Mouse (Mus musculus): ENCODE data around the gene Lrrc20.
A peak's percentile ranks its signal among the peaks of the same experiment; 100 is the strongest.

The Lrrc20 gene

DNA sequence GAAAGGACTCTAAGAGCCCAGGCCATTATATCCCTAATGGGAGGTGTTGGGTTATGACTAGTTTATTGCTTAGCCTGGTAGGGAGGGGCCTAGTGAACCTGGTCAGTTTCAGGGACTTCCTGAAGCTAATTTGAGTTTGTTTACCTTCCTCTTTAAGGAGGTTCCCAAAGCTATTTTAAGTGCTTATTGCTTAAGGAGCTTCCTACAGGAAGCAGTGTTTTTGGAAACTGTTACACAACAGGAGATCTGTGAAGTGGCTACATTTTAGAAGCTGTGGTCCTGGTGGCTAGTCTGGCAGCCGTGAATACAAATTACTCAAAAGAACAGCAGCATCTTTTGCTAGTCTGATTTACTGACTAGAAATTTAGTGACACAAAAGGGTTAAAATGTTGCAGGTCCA, 1.3 kb upstream of the Lrrc20 start:
- no peak for DNase-seq (ENCODE audit: extremely low spot score)

DNA sequence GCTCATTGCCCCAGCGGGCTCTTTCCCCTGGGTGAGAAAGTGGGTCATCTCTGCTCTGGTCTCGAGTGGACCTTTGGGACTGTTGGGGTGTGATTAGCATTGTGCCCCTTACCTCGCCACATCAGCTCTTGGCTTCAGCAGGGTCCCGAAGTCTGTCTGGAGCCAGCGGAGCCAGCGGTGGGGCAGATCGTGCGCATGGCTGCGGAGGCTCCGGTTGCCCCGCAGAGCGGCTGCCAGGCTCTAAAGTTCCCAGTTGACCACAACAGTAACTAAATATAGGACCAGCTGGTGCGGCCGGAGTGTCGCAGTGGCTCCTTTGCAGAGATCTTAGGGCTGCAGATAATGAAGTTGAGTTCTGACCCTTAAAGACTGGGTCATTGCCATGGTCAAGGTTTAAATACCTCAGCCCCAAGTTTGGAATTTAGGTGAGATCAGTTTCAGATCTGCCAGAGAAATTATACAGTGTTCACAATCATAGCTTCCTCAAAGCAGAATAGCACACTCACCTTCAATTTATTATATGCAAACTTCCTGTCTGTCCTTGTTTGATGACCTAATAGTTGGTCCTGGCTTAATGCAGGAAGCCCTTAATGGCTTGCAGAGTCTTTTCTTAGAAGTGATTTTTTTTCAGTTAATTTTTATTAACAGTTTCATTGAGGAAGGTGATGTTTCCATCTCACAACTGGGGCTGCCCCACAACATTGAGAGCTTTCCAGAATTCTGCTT, 1.0 kb downstream of the Lrrc20 start:
- DNase-seq (ENCODE audit: extremely low spot score): no peak

DNA sequence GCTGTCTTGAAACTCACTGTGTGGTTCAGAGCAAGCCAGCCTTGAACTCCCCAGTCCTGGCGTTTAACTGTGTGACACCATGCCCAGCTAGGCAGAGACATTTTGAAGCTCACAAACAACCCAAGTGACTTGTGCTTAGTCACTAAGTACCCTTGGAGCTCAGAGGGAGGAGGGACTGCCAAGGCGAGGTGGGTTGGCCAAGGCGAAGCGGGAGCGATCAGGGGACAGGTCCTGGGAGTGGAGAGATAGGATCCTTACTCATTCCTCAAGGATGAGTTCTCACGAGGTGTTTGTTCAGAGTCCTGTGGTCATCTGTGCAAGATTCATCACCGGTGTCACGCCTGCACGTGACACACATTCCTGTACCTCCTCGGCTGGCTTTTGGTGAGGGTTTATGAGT, 3.9 kb downstream of the Lrrc20 start:
- DNase-seq (ENCODE audit: extremely low spot score): no peak

DNA sequence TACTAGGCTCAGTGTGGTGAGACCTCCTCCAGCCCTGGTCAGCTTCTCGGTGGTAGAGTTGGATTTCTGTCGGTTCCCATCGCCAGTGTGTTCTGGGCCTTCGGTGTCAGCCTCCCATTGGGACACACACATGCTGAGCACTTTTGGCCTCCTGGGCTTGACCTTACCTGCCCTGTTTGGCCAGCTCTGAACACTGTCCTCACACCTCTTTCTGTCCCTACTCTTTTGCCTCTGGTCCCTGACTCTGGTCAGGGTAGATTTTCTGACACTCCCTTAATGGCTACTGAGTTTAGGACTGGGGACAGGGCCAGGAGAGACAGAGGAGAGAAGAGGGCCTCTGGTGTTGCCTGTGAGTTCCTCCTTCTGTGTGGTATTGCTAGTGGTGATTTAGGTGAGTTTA, 4.3 kb downstream of the Lrrc20 start:
- DNase-seq (ENCODE audit: extremely low spot score): no peak

DNA sequence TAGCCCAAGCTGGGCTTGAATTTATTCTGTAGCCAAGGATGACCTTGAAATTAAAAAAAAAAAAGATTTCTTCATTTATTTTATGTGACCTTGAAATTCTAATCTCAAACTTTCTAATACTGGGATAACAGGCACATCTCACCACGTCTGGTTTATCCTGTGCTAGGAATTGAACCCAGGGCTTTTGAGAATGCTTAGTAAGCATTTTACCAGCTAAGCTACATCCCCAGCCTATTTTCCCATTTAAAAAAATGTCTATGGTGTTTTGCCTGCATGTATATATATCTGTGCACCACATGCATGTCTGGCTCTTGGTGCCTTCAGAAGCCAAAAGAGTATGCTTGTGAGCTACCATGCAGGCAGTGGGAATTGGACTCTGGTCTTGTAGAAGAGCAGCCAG, 4.9 kb downstream of the Lrrc20 start:
- no peak for DNase-seq (ENCODE audit: extremely low spot score)

DNA sequence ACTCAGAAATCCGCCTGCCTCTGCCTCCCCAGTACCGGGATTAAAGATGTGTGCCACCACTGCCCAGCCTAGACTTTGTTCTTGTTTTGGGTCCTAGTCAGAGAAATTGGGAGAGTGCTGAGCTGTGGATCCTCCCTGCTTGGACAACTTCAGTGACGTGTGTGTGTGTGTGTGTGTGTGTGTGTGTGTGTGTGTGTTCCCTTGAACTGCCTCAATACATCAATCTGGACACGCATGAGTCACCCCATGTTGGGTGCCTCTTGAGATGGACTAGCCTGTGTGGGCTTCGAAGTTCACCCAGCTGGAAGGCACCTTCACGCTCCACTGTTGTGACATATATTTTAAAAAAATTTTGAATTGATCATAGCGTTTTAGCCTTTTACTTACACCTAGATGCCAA, 7.2 kb downstream of the Lrrc20 start:
- no peak for DNase-seq (ENCODE audit: extremely low spot score)

DNA sequence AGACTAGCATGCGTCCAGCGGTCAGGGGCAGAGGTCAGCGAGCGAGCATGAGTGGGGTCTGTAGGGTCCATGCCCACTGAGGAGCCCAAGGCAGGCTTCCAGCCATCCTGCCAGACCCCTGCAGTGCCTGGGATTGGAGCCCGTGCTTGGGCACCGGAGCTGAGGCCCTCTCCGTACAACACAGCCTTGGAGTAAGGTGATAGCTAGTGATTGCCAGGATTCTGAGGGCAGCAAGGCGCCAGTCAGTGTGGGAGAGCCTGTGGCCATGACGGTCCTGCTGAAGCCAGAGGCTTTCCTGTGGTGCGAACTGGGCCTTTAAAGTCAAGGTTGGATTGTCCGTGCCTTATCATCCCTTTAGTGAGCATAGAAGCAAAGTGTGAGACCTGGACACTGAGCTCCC, 9.2 kb downstream of the Lrrc20 start:
- no peak for DNase-seq (ENCODE audit: extremely low spot score)

DNA sequence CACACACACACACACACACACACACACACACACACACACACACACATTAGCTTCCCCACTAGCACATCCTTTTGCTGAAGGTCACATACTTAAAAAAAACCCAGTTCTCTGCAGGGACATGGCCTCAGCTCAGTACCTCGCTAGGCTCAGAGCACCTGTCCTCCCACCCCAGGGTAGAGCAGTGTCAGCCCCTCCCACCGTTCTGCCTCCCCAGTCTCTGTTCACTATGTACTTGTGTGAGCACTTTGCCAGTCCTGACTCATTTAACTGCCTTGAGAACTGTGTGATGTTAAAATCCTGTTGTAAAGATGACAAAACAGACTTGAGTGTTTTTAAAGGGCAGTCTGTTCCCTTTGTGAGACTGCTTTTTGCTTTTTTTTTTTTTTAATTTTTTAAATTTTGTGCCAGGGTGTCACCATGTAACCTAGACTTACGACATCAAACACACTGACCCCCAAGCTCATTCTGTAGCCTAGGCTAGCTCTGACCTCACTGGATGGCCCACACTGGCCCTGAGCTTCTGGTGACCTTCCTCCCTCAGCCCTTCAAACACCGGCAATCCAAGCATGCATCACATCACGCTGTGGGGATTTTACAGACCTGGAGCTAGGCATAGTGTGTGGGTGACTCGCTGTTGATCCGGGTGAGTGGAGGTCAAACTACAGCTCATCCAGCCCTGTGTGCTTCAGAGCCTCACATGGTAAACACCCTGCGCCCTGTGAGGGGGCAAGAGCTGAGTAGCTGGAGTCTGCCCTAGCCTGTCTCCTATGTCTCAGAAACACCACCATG, 11.1 kb downstream of the Lrrc20 start:
- DNase-seq (ENCODE audit: extremely low spot score): no peak

DNA sequence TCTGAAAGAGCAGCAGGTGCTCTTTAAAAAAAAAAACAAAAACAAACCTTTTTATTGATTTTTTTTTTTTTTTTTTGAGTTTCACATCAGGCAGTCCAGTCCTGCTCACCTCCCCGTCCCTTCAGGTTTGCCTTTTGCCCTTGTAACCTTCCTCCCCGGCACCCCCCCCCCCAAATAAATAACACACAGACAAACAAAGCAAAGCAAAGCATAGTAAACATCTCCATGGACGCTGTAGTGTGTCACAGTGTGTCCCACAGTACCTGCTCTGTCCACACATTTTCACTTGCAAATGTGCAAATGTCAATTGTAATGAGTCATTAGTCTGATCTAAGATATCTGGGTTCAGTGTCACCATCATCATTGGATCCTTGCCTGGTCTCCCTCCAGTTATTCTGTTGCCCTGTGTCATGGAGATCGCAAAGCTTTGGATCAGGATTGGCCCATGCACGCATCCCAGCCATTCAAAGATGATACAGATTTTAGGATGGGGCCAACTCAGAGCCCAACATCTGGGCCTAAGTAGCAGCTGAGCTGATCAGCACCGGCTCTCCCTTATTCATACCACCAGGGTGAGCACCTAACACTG, 13.0 kb downstream of the Lrrc20 start:
- DNase-seq (ENCODE audit: extremely low spot score): no peak

DNA sequence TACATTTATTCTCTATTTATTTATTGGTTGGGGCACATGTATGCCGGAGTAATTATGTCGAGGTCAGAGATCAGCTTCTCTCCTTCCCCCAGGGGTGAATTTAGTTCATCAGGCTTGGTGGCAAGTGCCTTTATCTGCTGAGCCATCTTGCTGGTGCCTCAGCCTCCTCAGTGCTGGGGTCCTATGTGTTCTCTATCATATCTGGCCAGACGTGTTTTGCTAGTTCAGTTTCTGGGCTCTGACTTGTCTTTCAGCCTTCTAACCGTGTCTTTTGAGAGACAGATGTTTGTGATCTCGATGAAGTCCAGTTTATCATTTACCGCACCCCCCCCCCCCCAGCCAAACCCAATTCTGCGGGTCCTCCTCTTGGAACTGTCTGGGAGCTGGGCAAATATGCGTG, 16.0 kb downstream of the Lrrc20 start:
- DNase-seq (ENCODE audit: extremely low spot score): no peak

DNA sequence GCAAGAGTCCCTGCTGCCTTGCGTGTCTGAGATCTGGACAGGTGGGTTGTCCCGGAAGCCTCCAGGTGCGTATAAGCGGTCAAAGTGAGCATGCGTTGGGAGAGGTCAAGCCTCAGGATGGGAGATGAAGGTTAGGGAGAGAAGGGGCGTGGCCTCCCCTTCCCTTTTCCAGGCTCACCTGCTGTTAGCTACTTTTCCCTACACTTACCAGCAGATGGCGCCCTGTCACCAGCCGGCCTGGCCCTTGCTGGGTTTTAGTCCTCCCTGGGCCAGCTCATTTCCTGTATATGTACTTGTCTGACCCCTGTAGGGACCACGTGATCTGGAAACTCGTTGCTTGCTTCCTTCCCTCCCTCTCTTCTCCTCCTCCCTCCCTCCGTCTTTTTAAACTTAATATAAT, 16.4 kb downstream of the Lrrc20 start:
- DNase-seq (ENCODE audit: extremely low spot score): peak; percentile 82

DNA sequence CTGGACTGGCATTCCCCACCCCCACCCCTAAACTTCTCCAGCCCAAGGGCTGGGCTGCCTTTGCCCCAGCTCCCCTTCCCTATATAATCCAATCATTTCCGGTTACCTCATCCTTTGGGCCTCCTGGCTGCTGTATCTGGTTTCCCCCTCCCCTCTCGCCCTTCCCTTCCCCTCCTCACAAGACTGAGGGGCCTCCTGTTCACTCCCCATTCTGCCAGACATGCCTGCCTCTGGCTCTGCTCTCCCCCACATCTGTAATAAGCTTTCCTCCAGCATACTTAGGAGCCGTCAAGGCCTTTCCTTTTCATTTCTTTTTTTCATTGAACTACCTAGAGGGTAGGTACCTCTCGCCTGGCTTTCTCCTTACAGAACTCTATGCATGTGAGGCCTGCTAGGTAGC, 19.9 kb downstream of the Lrrc20 start:
- DNase-seq (ENCODE audit: extremely low spot score): no peak

DNA sequence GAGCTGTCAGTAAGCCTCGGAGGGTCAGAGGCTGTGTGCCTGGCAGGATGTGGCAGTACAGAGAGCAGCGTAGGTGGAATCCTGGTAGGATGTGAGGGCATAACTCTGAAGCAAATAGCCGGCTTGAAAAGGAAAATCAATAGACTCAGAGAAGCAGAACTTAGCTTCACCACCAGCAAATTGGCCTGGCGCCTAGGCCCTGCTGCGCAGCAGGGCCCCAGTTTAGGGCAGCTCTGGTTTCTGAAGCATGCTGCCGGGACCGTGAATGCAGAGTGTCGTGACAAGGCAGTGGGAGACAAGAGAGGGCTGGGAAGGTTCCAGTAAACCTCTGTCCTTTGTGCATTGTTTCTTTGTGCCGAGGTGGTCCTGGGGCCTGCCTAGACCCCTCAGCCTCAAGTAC, 20.6 kb downstream of the Lrrc20 start:
- DNase-seq (ENCODE audit: extremely low spot score): no peak

DNA sequence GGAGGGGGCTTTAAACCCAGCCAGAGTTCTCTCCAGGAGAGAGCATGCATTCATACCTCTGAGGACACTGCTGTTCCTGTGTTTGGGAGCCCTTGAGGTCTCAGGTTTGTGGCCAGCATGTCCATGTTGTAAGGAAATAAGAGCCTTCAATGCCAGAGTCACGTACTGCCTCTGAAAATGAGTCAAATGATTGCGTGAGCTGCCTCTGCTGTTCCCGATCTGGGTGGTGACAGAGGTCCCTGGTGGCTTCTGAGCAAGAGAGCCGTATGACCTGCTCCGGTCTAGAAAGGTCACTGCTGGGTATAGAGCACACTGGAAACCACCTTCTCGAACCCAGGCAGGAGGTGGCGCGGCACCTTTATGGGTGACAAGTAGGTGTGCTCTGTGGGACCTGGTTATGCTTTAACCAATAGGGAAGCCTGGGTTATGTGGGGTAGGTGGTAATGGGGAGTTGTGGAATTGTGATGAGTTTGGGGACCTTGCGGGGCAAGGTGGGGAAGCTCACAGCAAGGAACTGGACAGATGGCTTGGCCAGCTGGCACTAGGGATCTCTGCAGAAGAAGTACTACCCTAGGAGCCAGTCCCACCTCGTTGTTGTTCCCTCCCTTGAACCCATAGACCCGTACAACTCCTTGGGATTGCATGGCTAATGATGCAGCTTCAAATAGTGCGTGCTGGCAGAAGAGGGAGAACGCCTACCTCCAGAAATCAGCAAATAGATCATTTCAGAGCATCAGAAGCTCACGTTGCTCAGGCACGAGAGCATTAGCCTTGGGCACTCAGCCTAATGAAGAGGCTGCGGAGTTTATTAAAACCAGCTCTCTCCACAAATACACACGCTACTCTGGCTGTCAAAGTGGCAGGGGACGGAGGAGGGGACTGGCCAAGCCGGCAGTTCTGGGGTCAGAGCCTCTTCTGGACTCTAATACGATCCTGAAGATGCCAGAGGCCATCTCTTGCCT, 24.2 kb downstream of the Lrrc20 start:
- DNase-seq (ENCODE audit: extremely low spot score): no peak

DNA sequence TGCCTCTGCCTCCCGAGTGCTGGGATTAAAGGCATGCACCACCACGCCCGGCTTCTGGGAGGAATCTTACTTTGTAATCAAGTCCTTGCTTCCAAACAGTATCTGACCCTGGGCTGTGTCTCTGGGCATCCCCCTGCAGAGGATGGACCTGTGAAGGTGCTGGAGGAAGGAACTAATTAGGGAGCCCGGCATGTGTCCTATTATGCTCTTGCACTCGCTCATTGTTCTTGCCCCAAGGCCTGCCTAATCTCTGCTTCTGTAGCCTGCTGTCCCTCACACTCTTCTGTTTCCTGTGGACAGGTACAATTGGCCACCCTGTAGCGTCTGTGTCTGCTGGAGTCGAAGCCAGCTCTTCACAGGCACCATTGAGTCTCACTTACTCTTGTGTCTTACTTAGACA, 25.2 kb downstream of the Lrrc20 start:
- DNase-seq (ENCODE audit: extremely low spot score): no peak

DNA sequence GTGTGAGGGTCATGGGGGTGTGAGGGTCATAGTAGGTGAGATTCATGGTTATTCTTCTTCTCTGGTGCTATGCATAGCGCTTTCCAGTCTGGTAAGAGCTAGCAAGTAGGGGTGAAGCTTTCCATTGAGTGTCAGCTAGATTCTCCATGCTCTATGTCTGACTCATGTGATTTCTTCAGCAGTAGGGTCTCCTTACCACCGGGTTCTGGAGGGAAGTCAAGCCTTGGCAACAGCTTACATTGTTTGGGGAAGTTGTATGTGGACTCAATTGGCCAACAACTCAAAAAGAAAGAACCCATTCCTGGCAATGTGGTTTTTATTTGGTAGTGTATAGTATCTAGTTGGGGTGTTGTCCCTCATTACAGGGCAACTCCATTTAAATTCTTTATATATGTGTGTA, 28.5 kb downstream of the Lrrc20 start:
- no peak for DNase-seq (ENCODE audit: extremely low spot score)

DNA sequence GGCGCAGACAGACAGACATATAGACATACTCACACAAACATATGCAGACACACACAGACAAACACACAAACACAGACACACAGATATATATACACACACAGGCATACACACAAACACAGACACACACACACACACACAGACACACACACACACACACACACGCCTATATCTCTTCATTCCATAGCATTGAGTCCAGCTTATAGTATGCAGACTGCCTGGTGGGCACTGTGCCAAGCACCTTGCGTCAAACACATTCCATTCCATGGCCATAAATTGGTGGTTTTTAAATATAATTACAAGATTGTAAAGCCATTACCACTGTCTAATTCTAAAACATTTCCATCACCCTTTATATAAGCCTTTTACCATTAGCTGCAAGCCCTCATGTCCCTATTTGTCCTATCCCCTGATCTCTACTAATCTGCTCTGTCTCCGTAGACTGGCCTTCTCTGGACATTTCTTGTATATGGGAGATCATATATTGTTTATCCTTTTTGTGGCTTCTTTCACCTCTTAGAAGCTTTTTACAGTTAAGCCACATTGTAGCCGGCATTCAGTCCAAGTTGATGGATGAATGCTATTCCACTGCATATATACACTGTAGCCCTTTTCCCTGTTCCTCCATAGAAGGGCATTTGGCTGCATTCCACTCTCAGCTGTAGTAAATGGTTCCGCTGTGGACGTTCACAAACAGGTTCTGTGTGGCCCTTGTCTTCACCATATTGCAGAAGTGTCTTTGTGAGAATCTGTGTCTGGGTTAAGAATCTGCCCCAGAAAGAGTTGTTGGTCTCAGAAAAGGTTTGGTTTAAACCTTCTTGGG, 31.0 kb downstream of the Lrrc20 start:
- DNase-seq (ENCODE audit: extremely low spot score): no peak

DNA sequence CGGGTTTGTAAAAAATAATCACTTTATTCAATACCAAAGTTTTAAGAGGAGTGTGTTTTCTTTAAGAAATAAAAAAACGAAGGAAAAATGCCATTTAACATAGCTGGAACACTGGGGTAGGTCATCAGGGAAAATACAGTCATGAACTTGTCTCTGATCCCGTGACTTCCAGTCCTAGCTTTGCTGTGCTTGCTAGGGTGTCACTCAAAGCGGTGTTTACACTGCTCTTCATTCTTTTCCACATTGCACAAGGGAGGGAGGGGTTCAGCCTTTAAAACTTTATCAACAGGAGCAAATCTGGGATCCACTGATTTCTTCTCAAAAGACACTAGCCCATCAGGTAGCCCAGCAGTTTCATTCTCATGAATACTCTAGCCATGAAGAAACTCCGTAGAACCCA, 34.3 kb downstream of the Lrrc20 start:
- no peak for DNase-seq (ENCODE audit: extremely low spot score)

DNA sequence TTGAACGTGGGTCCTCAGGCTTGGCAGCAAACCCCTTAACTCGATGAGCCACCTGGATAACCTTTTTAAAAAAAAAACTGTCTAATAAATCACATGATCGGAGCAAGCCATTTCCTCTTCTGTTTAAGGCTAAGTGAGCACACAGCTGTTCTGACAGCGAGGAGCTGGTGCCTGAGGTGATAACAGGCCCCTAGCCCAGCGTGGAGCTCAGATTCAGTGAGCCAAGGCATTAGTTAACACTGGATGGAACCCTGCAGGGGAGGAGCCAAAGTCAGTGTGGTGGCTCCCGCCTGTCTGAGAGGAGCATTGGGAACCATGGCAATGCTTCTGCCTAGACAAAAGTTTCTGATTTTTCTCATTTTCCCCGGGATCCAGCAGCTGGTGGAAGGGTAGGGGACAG, 35.2 kb downstream of the Lrrc20 start:
- no peak for DNase-seq (ENCODE audit: extremely low spot score)

DNA sequence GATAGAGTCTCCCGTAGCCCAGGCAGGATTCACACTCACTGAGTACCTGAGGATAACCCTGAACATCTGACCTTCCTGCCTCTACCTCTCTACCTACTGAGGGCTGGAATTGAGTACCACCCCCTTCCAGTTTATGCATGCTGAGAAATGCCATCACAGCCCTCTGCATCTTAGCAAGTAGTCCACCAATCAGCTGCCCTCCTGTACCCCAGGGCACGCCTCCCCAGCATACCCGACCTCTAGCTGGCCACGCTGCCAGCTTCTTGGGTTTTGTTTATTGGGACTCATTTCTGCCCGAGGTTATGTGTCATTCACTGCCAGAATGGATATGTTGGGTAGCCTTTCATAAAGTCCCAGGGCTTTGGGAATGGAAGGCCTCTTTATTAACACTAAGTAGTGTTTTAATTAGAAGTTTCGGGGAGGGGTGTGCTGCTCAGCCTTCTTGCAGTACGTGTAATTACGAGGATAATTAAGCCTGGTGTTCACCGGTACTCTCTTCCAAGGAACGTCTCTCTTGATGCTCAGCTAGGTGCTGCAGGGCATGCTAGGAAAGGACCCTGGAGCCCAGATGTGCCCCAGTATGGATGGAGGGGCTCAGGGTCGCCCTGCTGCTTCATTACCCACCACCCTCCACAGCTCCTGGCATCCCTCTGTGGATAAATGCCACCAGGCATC, 36.8 kb downstream of the Lrrc20 start:
- no peak for DNase-seq (ENCODE audit: extremely low spot score)

DNA sequence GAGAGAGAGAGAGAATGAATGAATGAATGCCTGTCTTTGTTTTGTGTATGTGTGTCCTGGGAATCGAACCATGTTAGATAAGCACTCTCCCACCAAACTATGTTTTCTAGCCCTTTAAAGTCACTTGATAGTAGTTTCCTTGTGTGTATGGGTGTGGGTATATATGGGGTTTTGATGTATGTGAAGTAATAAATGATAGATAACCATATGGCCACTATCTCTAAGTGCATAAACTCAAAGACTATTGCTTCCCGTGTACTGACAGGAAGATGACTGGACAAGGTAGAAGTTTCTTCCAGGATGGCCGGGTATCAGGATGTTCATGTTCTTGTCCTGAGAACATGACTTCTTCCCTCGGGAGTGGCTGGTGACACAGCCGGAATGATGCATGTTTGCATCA, 41.3 kb downstream of the Lrrc20 start:
- DNase-seq (ENCODE audit: extremely low spot score): no peak

Measured in embryo, embryonic 9.5 days (tissue).